Mouse (Mus musculus): ENCODE measurements at regions not wholly inside any gene's neighbourhood (a gene's known extent, or its start where the extent isn't known, plus 50 kb on each side); places are given as distances from the start of the nearest gene placed in this dataset.
A peak's percentile ranks its signal among the peaks of the same experiment; 100 is the strongest.

GRCm38 (mm10) chrX:166964656-166965582 lies 244.2 kb downstream of the Tmsb4x start:
- no peak for DNase-seq

- DNase-seq = peak; percentile 22
Observed at GRCm38 (mm10) chrX:166952528-166953189, 256.5 kb downstream of the Tmsb4x start.

GRCm38 (mm10) chrX:166951011-166951410 lies 258.1 kb downstream of the Tmsb4x start:
- no peak for DNase-seq

GRCm38 (mm10) chrX:166945915-166946314 lies 263.2 kb downstream of the Tmsb4x start:
- DNase-seq = no peak

GRCm38 (mm10) chrX:166945476-166945875 lies 263.6 kb downstream of the Tmsb4x start:
- no peak for DNase-seq

GRCm38 (mm10) chrX:166933766-166934165 lies 275.3 kb downstream of the Tmsb4x start:
- DNase-seq = no peak

- no peak for DNase-seq
Observed at GRCm38 (mm10) chrX:166932472-166932871, 276.6 kb downstream of the Tmsb4x start.

- no peak for DNase-seq
Observed at GRCm38 (mm10) chrX:166931048-166931447, 278.1 kb downstream of the Tmsb4x start.

- DNase-seq = no peak
Observed at GRCm38 (mm10) chrX:166929716-166930420, 279.2 kb downstream of the Tmsb4x start.

- no peak for DNase-seq
Observed at GRCm38 (mm10) chrX:166915356-166915953, 293.7 kb downstream of the Tmsb4x start.

GRCm38 (mm10) chrX:166906602-166907001 lies 302.5 kb downstream of the Tmsb4x start:
- no peak for DNase-seq

- no peak for DNase-seq
Observed at GRCm38 (mm10) chrX:166900761-166901160, 308.4 kb downstream of the Tmsb4x start.

- no peak for DNase-seq
Observed at GRCm38 (mm10) chrX:166895199-166895598, 309.7 kb upstream of the Egfl6 start.

GRCm38 (mm10) chrX:166886417-166886816 lies 300.9 kb upstream of the Egfl6 start:
- DNase-seq = no peak

- DNase-seq = no peak
Observed at GRCm38 (mm10) chrX:166869515-166869914, 284.0 kb upstream of the Egfl6 start.

- DNase-seq = no peak
Observed at GRCm38 (mm10) chrX:166867692-166868091, 282.2 kb upstream of the Egfl6 start.
